Mouse (Mus musculus): Measurements from ENCODE around the gene Rsu1.

Rsu1 gene

DNA sequence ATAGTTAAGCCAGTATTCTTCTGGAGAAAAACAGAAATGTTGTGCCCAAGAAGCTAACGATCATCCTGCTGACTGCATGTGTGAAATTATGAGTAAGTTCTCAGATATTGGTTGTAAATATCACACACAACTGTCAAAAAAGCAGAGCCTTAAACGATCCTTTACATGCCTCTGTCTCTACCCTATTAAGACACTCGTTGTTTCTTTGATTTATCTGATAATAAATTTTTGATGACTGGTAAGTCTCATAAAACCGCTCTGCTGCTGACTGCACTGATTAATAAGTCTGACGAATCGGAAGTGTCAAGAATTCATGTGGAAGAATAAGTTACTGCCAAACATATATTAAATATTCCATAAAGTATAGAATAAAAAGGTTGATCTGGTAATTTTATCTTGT is 126.0 kb downstream of the Rsu1 start:
- no peak for DNase-seq

DNA sequence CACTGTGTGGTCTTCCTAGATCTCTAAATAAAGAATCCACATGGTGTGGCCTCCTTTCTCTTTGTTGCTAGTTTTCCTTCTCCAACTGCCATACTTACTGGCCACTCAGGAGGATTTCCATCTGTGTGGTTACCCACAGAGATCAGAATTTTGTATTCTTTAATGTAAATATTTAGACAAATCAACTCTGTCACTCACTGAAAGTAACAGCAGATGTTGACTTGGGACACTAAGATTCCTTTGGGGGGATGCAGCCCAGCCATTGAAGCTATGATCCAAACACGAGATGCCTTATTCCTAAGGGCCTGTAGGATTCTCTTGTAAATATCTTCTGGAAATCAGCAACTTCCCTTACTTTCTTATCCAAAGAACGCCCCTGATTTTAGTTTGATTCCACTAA is 136.3 kb downstream of the Rsu1 start:
- no peak for DNase-seq

DNA sequence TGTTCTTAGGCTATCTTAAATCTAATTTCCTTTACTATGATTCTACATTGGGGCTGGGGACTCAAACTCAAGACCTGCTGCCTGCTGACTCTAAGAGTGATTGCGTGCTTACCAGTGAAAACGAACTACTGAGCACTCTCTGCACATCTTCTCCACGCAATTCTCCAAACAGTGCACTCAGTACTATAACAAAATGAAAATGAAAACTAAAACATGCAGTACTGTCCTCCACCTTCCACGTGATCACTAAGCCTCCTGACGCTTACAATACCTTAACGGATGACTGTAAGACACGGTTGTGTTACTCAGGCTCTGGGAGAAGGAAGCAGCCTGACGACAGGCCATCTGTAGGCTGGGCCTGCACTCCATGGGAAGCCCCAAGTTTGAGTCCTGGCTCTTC is 138.4 kb downstream of the Rsu1 start:
- no peak for DNase-seq

DNA sequence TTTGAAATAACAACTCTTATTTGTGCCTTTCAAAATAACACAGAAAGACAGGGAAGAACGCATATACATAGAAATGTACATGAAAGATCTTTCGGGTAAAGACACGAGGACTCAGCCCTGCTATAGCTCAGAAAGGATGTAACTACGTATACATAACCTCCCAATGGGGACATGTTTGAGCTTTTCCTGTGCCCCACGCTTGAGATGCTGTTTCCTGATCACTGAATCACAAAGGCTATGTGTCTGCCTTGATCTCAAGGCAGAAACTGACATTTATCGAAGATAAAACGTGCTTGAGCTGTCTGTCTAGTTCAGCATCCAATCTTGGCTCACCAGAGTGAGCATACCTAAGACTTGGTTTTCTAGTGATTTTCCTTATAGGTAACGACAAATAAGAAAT is 138.8 kb downstream of the Rsu1 start:
- no peak for DNase-seq

DNA sequence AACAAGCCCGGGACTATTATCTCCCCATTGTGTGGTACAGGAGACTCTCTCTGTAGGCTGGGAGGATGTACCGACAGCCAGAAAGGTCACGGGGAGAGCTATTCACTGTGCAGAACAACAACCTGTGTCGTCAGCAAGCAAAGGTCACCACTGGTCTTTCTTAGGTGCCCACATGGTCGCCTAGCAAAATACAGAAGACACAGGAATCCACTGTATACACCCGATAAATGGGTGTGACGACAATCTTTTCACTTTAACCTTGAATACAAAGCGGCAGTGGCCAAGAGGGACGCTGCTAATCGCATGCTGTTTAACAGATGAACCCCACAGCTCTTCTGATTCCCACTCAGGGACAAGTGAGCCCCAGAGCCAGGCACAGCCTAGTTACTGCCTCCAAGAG is 141.4 kb downstream of the Rsu1 start:
- no peak for DNase-seq

DNA sequence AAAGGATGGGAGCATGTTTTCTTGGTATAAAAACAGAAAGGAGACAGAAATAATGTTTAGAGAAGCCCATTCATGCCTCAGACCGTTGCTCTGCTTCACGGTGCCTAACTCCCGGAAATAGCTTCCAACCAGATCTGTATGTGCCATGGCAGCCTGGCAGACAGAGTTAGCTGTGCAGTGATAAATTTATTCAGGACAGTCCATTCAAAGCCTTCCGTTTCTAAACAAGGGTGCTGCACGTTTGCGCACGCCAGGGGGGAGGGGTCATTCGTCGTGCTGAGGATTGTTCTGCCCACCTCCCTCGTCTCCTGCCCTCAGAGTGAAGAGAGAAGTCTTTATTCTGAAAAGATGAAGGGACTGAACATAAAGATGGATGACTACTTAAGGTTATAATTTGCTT is 141.9 kb downstream of the Rsu1 start:
- DNase-seq, result peak; percentile 14

DNA sequence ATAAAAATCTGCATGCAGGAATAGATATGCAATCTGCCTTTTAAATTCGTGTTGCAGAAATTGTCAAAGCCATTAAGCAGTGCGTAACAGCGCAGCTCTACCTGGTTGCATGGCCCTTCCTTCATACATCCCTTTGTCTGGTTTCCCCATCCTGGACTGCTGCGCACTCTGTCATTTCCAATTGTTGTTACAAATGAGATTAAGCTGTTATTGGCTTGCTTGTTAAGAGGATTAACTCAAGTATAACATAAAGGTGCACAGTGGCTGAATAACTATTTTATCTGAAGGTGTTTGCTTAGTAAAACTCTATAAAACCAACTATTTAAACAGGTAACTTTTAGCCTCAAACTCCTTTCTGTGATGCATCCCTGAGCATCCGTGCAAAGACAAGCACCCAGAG is 150.8 kb downstream of the Rsu1 start:
- no peak for DNase-seq

DNA sequence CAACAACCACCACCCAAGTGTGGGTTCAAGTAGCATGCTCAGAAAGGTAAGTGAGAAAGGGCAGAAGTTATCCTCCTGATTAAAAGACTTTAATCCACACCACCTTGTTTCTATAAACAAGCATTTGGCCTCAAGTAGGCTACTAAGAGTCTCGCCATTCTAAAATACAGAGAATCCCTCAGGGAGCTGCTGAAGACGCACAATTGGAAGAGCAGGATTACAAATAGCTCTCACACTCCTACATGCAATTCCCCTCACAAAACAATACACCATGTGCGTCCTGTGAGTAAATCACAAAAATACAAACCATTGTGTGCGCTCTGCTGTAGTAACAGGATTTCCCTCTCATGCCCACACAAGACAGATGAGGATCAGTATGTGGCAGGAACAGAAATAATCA is 153.3 kb downstream of the Rsu1 start:
- no peak for DNase-seq

DNA sequence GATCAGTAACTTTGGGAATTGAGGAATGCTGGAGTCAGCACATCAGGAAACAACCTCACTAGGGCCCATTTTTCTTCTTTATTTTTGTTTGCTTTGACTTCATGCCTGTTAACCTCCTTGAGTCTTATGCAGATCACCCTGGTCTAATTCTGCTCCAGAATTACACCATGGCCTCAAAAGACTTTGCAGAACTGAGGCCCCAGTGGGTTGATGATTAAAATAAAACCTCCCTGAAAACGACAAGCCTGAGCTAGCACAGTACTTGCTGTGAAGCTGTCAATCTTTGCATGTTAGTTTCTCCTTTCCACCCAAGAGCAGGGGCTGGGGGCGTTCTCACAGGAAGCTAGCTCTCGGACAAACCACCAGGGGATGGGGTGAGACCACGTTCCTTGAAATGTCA is 164.7 kb downstream of the Rsu1 start:
- no peak for DNase-seq

DNA sequence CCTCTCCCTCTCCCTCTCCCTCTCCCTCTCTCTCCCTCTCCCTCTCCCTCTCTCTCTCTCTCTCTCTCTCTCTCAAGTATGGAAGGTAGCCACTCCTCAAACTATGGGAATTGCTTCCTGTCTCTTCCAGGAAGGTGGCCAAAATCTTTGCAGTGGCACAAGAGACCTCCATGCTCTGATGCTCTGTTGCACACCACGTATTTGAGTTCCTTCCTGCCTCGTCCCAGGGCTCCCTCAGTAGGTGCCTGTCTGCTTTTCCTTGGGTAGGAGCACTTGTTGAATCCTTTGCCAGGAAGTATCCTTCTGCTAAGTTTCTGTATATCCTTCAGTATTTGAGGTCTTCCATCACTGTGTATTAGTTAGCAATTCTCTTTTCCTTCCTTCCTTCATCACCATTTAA is 166.8 kb downstream of the Rsu1 start:
- no peak for DNase-seq

DNA sequence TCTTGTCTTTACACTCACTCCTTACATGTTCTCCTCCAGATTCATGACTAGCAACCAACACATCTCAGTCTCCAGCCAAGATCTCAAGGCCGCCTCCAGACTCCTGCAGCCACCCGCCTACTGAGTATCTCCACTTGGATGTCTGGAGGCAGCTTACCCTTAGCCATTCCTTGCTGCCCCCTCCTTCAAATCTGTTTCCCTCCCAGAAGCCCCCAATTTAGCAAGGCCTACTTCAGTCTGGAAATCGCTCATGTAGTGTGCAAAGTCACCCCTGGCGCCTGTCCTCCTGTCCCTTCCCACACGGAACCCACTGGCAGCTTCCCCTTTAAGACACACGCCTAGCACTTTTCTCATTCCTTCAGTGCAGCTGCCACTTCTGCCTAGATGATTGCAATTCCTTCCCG is 167.4 kb downstream of the Rsu1 start:
- DNase-seq, result no peak

DNA sequence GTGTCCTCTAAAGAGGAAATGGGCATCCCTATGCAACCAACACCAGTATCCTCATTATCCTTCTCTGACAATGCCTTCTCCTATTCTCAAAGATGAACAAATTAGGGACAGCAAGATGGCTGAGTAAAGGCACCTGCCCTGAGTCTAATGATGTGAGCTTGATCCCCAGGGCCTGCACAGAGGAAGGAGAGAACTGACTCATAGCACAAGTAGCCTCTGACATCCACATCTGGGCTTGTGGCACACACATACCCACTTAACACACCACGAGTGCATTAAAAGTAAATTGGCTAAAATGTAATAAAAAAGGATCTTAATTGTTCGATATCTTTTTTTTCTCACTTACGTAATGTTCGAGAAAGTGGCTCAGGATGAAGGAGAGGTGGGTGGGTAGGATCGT is 177.2 kb downstream of the Rsu1 start:
- no peak for DNase-seq

DNA sequence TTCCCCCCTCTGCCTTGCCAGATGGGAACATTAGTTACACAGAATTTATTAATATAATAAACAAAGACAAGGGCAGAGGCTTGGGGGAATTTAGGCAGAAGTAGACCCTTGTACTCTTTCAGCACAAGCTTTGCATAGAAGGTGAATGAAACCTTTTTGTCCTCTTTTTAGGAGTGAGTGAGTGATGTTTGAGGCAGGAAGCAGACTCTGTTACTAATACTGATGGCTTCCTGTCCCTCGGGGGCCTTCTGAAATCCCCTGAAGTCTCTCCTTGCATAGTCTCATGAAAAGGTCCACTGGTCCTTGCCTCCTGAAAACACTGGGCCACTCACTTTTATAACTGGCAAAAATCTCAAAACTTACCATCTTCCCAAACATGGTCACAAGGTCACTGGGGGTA is 177.6 kb downstream of the Rsu1 start:
- no peak for DNase-seq

DNA sequence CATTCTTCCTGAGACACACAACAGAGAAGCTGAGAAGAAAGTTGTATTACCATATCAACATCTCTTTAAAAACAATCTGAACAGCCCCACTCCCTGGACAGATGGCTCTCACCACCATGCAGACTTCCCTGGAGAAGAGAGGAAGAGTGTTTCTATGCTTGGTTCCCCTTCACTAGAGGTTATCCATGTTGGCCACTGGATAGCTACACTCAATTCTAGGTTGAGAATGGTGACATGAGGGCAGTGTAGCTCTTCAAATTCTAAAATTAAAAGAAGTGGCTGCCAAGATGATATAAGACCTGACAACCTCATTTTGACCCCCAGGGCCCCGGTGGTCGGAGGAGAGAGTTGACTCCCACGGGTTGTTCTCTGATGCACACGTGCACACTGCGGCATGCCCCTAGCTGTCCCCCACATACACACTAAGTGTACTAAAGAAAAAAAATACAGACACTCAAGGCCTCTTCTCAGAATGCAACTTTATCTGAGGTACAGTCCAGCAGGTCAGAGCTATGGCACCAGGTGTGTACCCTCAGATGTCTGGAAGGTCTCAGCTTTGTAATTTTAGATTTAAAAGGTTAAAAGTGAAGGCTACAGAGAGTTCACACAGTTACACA is 179.7 kb downstream of the Rsu1 start:
- no peak for DNase-seq

DNA sequence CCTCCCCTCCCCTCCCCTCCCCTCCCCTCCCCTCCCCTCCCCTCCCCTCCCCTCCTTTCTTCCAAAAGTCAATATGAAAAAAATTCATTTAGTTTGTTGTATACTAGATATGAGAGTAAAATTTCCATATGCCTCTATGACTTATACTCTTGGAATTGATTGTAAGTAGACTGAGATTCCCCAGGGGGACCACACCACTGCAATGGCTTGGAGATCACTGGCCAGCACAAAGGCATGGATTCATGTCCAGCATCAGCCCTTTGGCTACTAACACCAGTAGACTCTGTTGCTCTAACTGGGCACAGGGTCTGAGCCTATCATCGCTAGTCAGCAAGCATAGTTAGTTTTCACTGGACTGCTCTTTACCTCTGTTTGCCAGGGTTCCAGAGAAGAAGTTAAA is 180.4 kb downstream of the Rsu1 start:
- no peak for DNase-seq

DNA sequence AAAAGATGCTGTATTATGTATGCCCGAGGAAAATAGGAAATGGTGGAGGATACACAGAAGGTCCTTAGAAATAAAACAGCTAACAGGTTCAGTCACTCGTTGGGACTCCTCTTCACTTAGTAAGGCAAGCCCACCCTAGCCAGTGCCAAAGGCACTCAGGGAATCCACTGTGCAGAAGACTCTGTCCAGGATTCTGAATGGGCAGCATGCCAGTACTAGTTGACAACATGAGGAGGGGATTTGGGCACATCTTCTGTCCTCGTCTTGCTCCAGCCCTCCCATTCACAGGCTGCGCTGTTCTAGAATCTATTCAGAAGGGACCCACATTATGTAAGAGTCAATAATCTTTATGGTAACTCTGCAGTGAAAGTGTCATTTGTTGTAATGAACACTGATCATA is 181.4 kb downstream of the Rsu1 start:
- no peak for DNase-seq

DNA sequence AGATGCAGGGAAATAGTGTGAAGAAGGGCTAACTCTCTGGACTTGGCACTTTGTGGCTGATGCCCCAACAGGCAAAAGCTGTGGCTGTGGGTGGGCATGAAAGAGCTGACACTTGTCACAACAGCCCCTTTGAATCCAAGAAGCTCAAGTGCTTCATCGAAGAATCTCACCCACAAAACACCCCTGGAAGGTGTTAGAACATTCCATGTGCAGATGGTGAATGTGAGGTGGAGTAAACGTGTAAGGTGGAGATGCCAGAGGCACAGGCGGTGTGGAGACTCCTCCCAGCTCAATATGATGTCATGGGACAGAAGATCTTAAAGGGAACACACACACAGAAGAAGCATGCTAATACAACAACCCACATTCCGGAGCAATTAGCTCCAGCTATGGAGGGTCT is 182.9 kb downstream of the Rsu1 start:
- DNase-seq, result no peak

DNA sequence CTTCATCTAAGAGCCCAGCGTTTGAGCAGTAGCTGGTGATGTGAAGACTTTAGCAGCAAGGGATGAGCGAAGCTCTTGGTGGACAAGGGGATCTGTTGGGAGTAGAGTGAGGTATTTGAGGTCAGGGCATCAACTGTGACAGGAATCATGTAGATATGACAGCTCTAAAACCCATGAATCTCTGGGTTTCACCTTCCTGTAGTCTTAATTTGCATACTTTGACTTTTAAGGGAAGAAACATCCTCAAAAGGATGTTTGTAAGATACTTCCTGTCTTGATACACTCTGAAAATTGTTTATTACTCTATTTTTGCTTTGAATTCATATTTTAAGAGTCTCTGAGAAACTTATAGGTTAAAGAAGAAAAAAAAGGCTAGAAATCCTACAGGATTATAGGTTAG is 183.4 kb downstream of the Rsu1 start:
- no peak for DNase-seq

DNA sequence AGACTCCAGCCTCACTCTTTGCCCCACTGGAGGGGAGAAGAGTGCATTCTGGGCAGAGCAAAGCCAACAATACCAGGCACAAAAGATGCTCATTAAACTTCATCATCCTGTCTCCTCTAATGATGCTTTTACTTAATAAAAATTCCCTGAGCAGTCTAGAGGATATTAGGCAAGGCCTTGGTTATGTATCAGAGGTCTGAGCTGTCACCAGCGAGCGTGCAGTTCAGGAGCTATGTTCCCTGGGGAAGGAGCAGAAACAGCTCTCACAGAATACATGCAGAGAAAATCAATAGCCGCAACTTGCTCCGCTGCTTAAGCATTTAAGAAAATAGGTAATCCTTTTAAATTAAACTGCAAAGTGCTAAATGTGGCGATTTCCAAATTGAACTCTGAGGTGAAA is 187.0 kb downstream of the Rsu1 start:
- DNase-seq, result no peak

DNA sequence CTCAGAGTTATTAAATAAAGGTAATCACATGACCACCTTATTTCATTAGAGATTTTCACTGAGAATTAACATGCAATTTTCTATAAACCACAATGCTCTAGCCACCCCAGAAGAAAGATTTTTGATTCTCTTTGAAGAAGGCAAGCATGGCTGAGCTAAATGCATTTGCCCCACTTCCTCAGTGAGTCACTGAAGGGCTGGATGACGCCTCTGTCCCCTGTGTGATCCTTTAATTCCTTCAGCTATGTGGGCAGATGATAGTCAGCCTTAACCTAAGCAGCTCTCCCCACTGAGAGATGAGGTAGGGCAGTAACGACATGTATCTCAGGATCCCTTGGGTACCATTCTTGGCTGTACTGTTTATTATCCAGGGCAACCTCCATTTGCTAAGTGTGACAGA is 190.7 kb downstream of the Rsu1 start:
- DNase-seq, result no peak

DNA sequence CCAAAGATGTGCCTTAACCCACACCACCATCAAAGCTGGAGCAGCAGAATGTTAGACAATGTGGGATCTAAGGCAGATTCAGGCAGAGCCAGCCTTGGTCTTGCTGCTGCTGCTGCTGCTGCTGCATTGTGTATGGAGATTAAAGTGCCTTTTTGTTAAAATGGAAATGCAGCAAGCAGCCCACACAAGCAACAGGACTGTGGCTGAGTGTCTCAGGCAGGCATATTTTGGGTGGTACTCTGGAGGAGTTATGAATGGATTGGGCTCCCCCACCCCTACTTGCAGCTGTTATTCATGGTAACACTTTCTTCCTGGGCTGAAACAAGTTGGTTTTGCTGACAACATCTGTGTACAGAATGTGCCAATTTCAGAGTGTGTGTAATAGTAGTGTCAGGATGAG is 199.0 kb downstream of the Rsu1 start:
- no peak for DNase-seq

DNA sequence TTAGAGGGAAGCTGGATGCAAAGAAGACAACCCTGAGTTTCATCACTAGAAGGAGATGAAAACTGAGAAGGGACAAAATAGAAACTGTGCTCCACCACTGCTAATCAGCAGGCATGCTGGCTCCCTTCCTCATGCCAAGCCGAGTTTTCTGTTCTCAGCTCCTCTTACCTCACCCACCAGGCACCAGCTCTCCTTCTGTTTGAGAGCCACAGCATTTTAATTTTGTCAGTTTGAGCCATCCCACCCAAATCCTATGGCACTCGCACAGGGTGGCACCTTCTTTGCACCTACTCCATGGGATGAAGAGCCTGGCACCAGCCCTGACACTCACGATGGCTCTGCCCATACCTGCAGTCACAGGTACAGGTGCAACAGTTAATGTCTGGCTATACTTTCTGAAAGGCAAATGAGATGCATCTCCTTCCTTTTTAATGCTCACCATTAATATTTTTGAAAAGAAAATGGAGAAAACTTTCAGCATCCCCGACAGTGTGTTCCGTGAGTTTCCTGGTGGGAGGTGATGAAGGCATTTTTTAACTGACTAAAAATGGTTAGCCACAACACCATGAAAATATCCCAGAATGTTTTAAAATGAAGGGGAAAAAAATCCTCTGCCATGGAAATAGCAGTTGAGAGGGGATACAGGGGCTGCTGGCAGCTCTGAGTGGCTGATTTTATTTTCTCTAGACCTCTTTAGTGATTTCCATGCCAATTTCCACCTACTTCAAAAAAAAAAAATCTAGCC is 210.6 kb downstream of the Rsu1 start:
- DNase-seq, result no peak

DNA sequence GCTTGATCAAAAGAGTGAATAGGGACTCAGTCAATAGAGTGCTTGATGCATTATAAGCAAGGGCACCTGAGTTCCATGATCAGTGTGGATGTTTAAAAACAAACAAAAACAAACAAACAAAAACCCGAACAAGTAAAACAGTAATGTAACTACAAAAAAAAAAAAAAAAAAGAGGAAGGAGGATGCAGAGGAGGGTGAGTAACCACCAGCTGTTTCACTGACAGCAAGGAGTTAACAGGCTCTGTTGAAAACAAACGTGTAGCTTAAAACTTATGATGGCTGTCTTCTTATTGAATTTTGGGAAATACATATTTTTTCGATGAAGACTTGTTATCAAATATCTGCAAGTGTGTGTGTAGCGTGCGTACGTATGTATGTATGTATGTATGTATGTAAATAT is 222.6 kb downstream of the Rsu1 start:
- no peak for DNase-seq

DNA sequence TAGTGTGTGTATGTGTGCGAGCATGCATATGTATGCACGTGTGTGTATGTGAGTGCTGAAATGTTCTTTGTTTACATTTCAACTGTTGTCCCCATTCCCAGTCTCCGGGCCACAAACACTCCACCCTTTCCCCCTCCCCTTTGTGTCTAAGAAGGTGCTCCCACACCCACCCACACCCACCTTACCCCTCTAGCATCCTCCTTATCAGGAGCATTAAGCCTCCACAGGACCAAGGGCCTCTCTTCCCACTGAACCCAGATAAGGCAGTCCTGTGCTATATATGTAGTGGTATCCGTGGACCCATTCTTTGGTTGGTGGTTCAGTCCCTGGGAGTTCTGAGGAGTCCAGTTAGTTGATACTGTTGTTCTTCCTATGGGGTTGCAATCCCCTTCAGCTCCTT is 226.7 kb downstream of the Rsu1 start:
- DNase-seq, result no peak

DNA sequence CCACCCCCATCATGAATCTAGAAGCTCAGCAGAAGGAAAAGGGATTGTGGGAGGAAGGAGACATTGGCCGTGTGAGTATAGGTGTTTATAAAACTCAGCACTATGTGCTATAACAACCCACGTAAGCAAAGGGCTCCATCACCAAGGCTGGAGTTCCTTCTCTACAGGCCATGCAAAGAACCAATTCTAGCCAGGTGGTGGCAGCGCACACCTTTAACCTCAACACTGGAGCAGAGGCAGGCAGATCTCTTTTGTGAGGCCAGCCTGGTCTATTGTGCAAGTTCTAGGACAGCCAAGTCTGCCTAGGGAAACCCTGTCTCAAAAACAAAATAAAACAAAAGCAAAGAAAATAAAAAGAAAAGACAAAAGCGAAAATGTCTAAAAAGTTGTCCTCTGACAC is 231.4 kb downstream of the Rsu1 start:
- DNase-seq, result no peak
